Mouse (Mus musculus): ENCODE measurements around the gene Bloc1s1.

DNA sequence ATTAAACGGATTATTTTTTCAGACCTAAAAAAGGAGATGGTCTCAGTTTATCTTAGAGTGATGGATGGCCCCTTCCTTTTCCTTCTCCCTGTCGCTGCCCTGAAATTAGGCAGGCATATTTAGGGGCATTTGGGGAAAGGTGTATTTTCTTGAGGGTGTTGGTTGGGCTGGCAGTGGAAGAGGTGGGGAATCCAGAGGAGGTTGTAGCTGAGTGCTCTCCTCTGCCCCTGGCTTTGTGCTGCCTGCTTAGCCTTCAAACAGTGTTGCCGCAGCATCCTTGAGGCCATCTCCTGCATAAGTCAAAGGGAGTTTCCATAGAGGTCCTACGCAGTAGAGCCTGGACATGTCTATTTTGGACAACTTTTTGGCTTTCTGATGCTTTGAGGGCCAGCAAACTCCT, 11.0 kb downstream of the Bloc1s1 start:
- no peak for TF ChIP-seq CTCF (IDR thresholded peaks at IDR 0.05 in 2 of 3, conservative IDR thresholded peaks at IDR 0.05 in 1 of 3; ENCODE audit: control insufficient read depth in 1 of 3, insufficient read depth in 1 of 3, low read depth in 2 of 3, low read length in 3 of 3, poor library complexity in 1 of 3, severe bottlenecking in 1 of 3)
- no peak for TF ChIP-seq POLR2A (IDR thresholded peaks at IDR 0.05; ENCODE audit: control insufficient read depth in 1 of 2, insufficient read depth in 1 of 2, low read depth in 1 of 2, low read length in 2 of 2, poor library complexity in 1 of 2)
- TF ChIP-seq USF2 (IDR thresholded peaks at IDR 0.05; ENCODE audit: borderline replicate concordance in 1 of 2, insufficient read depth in 1 of 2, low read depth in 1 of 2, low read length in 2 of 2), result no peak
- no peak for TF ChIP-seq TAL1 (IDR thresholded peaks at IDR 0.05; ENCODE audit: low read length)
- no peak for TF ChIP-seq NELFE (IDR thresholded peaks at IDR 0.05; ENCODE audit: low read depth, low read length)
- no peak for TF ChIP-seq GATA1 (IDR thresholded peaks at IDR 0.05; ENCODE audit: low read depth, low read length)
- TF ChIP-seq POLR2AphosphoS5 (IDR thresholded peaks at IDR 0.05; ENCODE audit: borderline replicate concordance, low read depth, low read length), result no peak
- no peak for TF ChIP-seq E2F4 (IDR thresholded peaks at IDR 0.05; ENCODE audit: borderline replicate concordance, low read depth, low read length)
- TF ChIP-seq ZKSCAN1 (IDR thresholded peaks at IDR 0.05; ENCODE audit: low read depth, low read length), result no peak
- no peak for TF ChIP-seq MAFK (IDR thresholded peaks at IDR 0.05; ENCODE audit: borderline replicate concordance, low read depth, low read length)
- TF ChIP-seq UBTF (IDR thresholded peaks at IDR 0.05; ENCODE audit: borderline replicate concordance, insufficient read depth, low read depth, low read length), result no peak
- TF ChIP-seq ZC3H11A (IDR thresholded peaks at IDR 0.05; ENCODE audit: low read depth, low read length), result no peak
- no peak for TF ChIP-seq POLR2AphosphoS2 (IDR thresholded peaks at IDR 0.05; ENCODE audit: low read length)
- no peak for TF ChIP-seq EP300 (IDR thresholded peaks at IDR 0.05; ENCODE audit: low read depth in 1 of 2, low read length in 2 of 2)
